Mouse (Mus musculus): ENCODE results near the gene Gbp9. TPM values are rescaled to one million over a fixed set of nuclear protein-coding genes. Genes with fewer than 3 reads are reported as not detected.
A peak's percentile ranks its signal among the peaks of the same experiment; 100 is the strongest.
"Not testable (repeated sequence)": the region's sequence is repeated elsewhere in the genome, so short reads cannot be mapped to it uniquely, and the experiment has no call there.

The Gbp9 gene
- polyA plus RNA-seq, 1 experiment, result 20.6 TPM

DNA sequence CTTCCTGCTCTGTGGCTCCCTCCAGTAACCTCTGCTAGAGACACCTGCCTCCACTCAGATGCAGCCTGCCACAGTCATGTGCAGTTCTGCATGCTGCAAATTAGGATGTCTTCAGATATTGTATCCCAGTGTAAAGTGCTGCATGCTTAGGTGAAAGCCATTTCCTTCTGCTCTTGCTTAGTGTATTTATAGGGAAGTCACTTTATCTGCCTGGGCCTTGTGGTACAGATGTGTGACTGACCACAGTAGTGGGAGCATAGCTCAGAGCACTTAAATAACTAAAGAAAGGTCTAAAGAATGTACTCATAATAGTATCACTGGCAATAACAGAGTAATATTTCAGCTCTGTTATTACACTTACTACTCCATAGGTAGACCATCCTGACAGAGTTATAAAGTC is 57.4 kb downstream of the Gbp9 start:
- Histone ChIP-seq H3K27me3 (ENCODE audit: control insufficient read depth, insufficient read depth, low read length) (no peaks in the 10 kb centered on the region), H3K4me3 (ENCODE audit: control insufficient read depth, insufficient read depth, low read length) (no peak overlapping the region), H3K4me1 (replicated peaks; ENCODE audit: control insufficient read depth, insufficient read depth, low read length) (no peaks in the 10 kb centered on the region), H3K36me3 (ENCODE audit: control insufficient read depth, insufficient read depth, low read length) (peaks cover 21% of the 10 kb centered on the region), H3K27ac (ENCODE audit: control insufficient read depth, insufficient read depth, low read length) (no peak overlapping the region)
- TF ChIP-seq CTCF (IDR thresholded peaks at IDR 0.05; ENCODE audit: borderline replicate concordance, control insufficient read depth, extremely low read depth, insufficient read depth, low read length, poor library complexity) (no peak), POLR2A (IDR thresholded peaks at IDR 0.05; ENCODE audit: control insufficient read depth, extremely low read depth, insufficient read depth, low read length, poor library complexity) (no peak)
- no peak for DNase-seq

- H3K27me3 ChIP-seq (ENCODE audit: control insufficient read depth, insufficient read depth, low read length); H3K27ac ChIP-seq (ENCODE audit: control insufficient read depth, insufficient read depth, low read length); H3K4me1 ChIP-seq (replicated peaks; ENCODE audit: control insufficient read depth, insufficient read depth, low read length); H3K36me3 ChIP-seq (ENCODE audit: control insufficient read depth, insufficient read depth, low read length); H3K4me3 ChIP-seq (ENCODE audit: control insufficient read depth, insufficient read depth, low read length): not testable (repeated sequence)
- peak; percentile 65 for DNase-seq
Observed at GRCm38 (mm10) chr5:105068356-105068755, 71.0 kb downstream of the Gbp9 start.

GRCm38 (mm10) chr5:105064443-105064842 is 74.9 kb downstream of the Gbp9 start:
- H3K27me3 ChIP-seq (ENCODE audit: control insufficient read depth, insufficient read depth, low read length); H3K36me3 ChIP-seq (ENCODE audit: control insufficient read depth, insufficient read depth, low read length); H3K27ac ChIP-seq (ENCODE audit: control insufficient read depth, insufficient read depth, low read length); H3K4me3 ChIP-seq (ENCODE audit: control insufficient read depth, insufficient read depth, low read length): not testable (repeated sequence)
- WGBS, result 27% methylated on average over 2 of the region's 2 CpGs
- peaks cover 25% of the 10 kb centered on the region for H3K4me1 ChIP-seq (replicated peaks; ENCODE audit: control insufficient read depth, insufficient read depth, low read length)
- peak; percentile 46 for DNase-seq

DNA sequence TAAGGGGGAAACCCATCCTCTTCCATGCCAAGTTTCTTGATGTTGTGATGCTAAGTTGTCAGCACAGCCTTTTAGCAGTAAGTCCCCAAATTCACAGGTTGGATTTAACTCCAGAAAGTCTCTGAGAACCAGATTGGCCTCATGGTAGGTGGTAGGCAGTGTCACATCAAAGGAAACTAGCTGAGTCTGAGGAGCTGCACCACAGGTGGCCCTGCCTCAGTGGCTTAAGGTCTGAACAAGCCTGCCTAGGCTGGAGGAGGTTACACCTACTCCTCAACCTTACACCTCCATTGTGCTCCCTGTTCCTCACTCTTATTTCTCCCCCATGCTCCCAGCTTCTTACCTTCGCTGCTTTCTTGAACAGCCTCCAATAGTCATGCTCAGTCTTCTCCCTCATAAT is 76.0 kb downstream of the Gbp9 start:
- Histone ChIP-seq H3K4me3 (ENCODE audit: control insufficient read depth, insufficient read depth, low read length) (no peak overlapping the region), H3K4me1 (replicated peaks; ENCODE audit: control insufficient read depth, insufficient read depth, low read length) (peaks cover 31% of the 10 kb centered on the region), H3K27ac (ENCODE audit: control insufficient read depth, insufficient read depth, low read length) (peak overlapping the region; percentile 30), H3K27me3 (ENCODE audit: control insufficient read depth, insufficient read depth, low read length) (no peaks in the 10 kb centered on the region), H3K36me3 (ENCODE audit: control insufficient read depth, insufficient read depth, low read length) (no peaks in the 10 kb centered on the region)
- DNase-seq, result no peak
- 79% methylated on average over 1 of the region's 1 CpGs for WGBS
- TF ChIP-seq POLR2A (IDR thresholded peaks at IDR 0.05; ENCODE audit: control insufficient read depth, extremely low read depth, insufficient read depth, low read length, poor library complexity) (no peak), CTCF (IDR thresholded peaks at IDR 0.05; ENCODE audit: borderline replicate concordance, control insufficient read depth, extremely low read depth, insufficient read depth, low read length, poor library complexity) (no peak)

DNA sequence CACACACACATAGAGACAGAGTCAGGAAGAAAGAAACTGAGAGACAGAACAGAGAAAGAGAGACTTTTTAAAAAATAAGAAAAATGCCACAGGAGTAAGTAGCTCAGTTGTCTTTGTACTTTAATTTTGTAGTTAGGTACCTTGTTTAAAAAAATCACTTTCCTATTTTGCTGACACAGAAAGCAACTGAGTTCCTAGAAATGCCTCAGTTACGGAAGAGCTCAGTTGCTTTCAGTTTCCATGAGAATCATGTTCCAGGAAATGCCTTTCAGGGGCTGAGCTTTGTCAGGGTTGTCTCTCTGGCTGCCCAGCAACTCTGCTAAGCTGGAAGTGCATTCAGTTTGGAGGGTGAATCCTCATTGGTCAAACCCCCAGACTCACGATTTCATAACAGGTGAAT is 76.9 kb downstream of the Gbp9 start:
- WGBS, result 18% methylated on average over 2 of the region's 2 CpGs
- not testable (repeated sequence) for H3K36me3 ChIP-seq (ENCODE audit: control insufficient read depth, insufficient read depth, low read length); DNase-seq; H3K27me3 ChIP-seq (ENCODE audit: control insufficient read depth, insufficient read depth, low read length); H3K4me3 ChIP-seq (ENCODE audit: control insufficient read depth, insufficient read depth, low read length)
- peak overlapping the region; percentile 61 for H3K27ac ChIP-seq (ENCODE audit: control insufficient read depth, insufficient read depth, low read length)
- H3K4me1 ChIP-seq (replicated peaks; ENCODE audit: control insufficient read depth, insufficient read depth, low read length), result peaks cover 34% of the 10 kb centered on the region

- no peak overlapping the region for H3K4me3 ChIP-seq (ENCODE audit: control insufficient read depth, insufficient read depth, low read length)
- no peaks in the 10 kb centered on the region for H3K36me3 ChIP-seq (ENCODE audit: control insufficient read depth, insufficient read depth, low read length)
- no peak for TF ChIP-seq CTCF (IDR thresholded peaks at IDR 0.05; ENCODE audit: borderline replicate concordance, control insufficient read depth, extremely low read depth, insufficient read depth, low read length, poor library complexity)
- TF ChIP-seq POLR2A (IDR thresholded peaks at IDR 0.05; ENCODE audit: control insufficient read depth, extremely low read depth, insufficient read depth, low read length, poor library complexity), result no peak
- WGBS, result 8% methylated on average over 2 of the region's 2 CpGs
- no peaks in the 10 kb centered on the region for H3K27me3 ChIP-seq (ENCODE audit: control insufficient read depth, insufficient read depth, low read length)
- peak; percentile 61 for DNase-seq
- H3K4me1 ChIP-seq (replicated peaks; ENCODE audit: control insufficient read depth, insufficient read depth, low read length), result peaks cover 38% of the 10 kb centered on the region
- peak overlapping the region; percentile 89 for H3K27ac ChIP-seq (ENCODE audit: control insufficient read depth, insufficient read depth, low read length)
Observed at GRCm38 (mm10) chr5:105060224-105060623, 79.1 kb downstream of the Gbp9 start.

GRCm38 (mm10) chr5:105055279-105055678 is 84.1 kb downstream of the Gbp9 start:
- WGBS, result 98% methylated on average over 2 of the region's 2 CpGs
- H3K36me3 ChIP-seq (ENCODE audit: control insufficient read depth, insufficient read depth, low read length), result peaks cover 3% of the 10 kb centered on the region; the same call in 1 of the 2 replicates
- H3K4me1 ChIP-seq (replicated peaks; ENCODE audit: control insufficient read depth, insufficient read depth, low read length), result peaks cover 25% of the 10 kb centered on the region
- TF ChIP-seq POLR2A (IDR thresholded peaks at IDR 0.05; ENCODE audit: control insufficient read depth, extremely low read depth, insufficient read depth, low read length, poor library complexity) (no peak), CTCF (IDR thresholded peaks at IDR 0.05; ENCODE audit: borderline replicate concordance, control insufficient read depth, extremely low read depth, insufficient read depth, low read length, poor library complexity) (no peak)
- no peak for DNase-seq
- no peaks in the 10 kb centered on the region for H3K27me3 ChIP-seq (ENCODE audit: control insufficient read depth, insufficient read depth, low read length)
- no peak overlapping the region for H3K4me3 ChIP-seq (ENCODE audit: control insufficient read depth, insufficient read depth, low read length)
- H3K27ac ChIP-seq (ENCODE audit: control insufficient read depth, insufficient read depth, low read length), result no peak overlapping the region

GRCm38 (mm10) chr5:105053471-105054169 is 85.7 kb downstream of the Gbp9 start:
- 36% methylated on average over 1 of the region's 1 CpGs for WGBS
- H3K4me3 ChIP-seq (ENCODE audit: control insufficient read depth, insufficient read depth, low read length), result peak overlapping the region; percentile 85
- not testable (repeated sequence) for H3K27me3 ChIP-seq (ENCODE audit: control insufficient read depth, insufficient read depth, low read length); DNase-seq; H3K36me3 ChIP-seq (ENCODE audit: control insufficient read depth, insufficient read depth, low read length)
- H3K4me1 ChIP-seq (replicated peaks; ENCODE audit: control insufficient read depth, insufficient read depth, low read length), result peaks cover 18% of the 10 kb centered on the region
- peak overlapping the region; percentile 77 for H3K27ac ChIP-seq (ENCODE audit: control insufficient read depth, insufficient read depth, low read length)
